In the genomic region with DNA sequence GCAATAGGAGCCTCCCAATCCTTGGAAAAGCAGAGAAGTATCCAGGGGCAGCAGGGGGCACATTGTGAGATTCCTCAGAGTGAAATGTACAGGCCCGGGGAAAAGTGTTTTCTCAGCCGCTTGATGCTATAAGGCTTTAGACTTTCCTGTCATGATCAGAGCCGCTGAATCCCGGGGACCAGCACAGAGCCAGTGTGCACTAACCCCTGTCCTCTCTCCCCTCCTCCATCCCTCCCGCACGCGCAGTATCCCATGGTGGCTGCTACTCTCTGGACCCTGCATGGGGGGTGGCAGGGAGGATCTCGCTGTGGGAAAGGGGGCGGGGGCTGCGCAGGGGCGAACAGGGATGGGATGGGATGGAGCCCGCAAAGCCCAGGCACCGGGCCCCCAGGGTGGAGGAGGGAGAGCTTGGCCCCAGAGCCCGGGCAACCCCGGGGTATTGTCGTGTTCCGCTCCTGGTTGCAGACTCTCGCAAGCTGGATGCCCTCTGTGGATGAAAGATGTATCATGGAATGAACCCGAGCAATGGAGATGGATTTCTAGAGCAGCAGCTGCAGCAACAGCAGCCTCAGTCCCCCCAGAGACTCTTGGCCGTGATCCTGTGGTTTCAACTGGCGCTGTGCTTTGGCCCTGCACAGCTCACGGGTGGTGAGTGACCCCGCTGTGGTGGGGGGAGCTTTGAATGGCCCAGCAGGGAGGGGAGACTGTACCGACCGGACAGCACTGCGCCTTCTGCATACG, we compare ENCODE assay signal across 9 mouse cellular contexts. TPM values are rescaled to one million over a fixed set of nuclear protein-coding genes. Genes with fewer than 3 reads are reported as not detected.
A peak's percentile ranks its signal among the peaks of the same experiment; 100 is the strongest.
DNase-seq lines count a peak whose midpoint lies in the region; ATAC-seq and TF ChIP-seq lines count a peak whose summit lies in the region.
"Had no signal": no experiment of that assay in that cellular context is flagged by ENCODE, and none has a peak within 500 bp of the region (broad histone marks: within the 10 kb centered on the region; RNA-seq: fewer than 3 reads in every experiment).

No protein-coding gene starts in this region.

- TF ChIP-seq CTCF in olfactory bulb, adult 2 months (IDR thresholded peaks at IDR 0.05; ENCODE audit: insufficient read depth, low read depth, low read length): no peak

- H3K9ac ChIP-seq in limb, embryonic 11.5 days (ENCODE audit: low read length): peak overlapping the region; percentile 47

- TF ChIP-seq POLR2A in olfactory bulb, adult 2 months (IDR thresholded peaks at IDR 0.05; ENCODE audit: insufficient read depth, low read depth, low read length): no peak

- DNase-seq in embryo, embryonic 10.5 days (ENCODE audit: low spot score): peak; percentile 56
- DNase-seq in heart, postnatal 4 days: peak; percentile 13
- peak; percentile 53 for DNase-seq in limb, embryonic 11.5 days (ENCODE audit: low spot score)
- DNase-seq in testis, postnatal 10 days (ENCODE audit: low spot score): no peak
- DNase-seq in MN1 (ENCODE audit: low spot score): no peak

- H3K27ac ChIP-seq in limb, embryonic 11.5 days (replicated peaks; ENCODE audit: low read depth, low read length): no peak overlapping the region
- H3K27ac ChIP-seq in olfactory bulb, adult 2 months (ENCODE audit: insufficient read depth, low read depth, low read length): peak overlapping the region; percentile 77

- H3K36me3 ChIP-seq in megakaryocyte, embryonic 14.5 days (replicated peaks; ENCODE audit: low read length): no peaks in the 10 kb centered on the region
- H3K36me3 ChIP-seq in limb, embryonic 11.5 days (ENCODE audit: control insufficient read depth, insufficient read depth, low read length): no peaks in the 10 kb centered on the region

- peak overlapping the region; percentile 90 for H3K4me3 ChIP-seq in megakaryocyte, embryonic 14.5 days (replicated peaks)
- peak overlapping the region; percentile 56 for H3K4me3 ChIP-seq in limb, embryonic 11.5 days (ENCODE audit: low read depth, low read length)
- peak overlapping the region; percentile 93 for H3K4me3 ChIP-seq in olfactory bulb, adult 2 months (ENCODE audit: insufficient read depth, low read depth, low read length)

- no peak for ATAC-seq in megakaryocyte, adult 5-6 weeks (ENCODE audit: poor library complexity, severe bottlenecking)
- ATAC-seq in limb, embryonic 11.5 days (ENCODE audit: insufficient number of reproducible peaks, low FRiP score, low TSS enrichment, low read depth): peak; percentile 49; the same call in 1 of the 2 replicates

- peaks cover 25% of the 10 kb centered on the region for H3K9me3 ChIP-seq in megakaryocyte, embryonic 14.5 days
- H3K9me3 ChIP-seq in limb, embryonic 11.5 days (ENCODE audit: control insufficient read depth, low read length): no peaks in the 10 kb centered on the region

- 2% methylated on average over 27 of the region's 27 CpGs for WGBS in limb, embryonic 11.5 days
- 2% methylated on average over 27 of the region's 27 CpGs for WGBS in olfactory bulb, adult 2 months

- peaks cover 61% of the 10 kb centered on the region for H3K27me3 ChIP-seq in megakaryocyte, embryonic 14.5 days (replicated peaks)
- H3K27me3 ChIP-seq in limb, embryonic 11.5 days (ENCODE audit: control insufficient read depth, insufficient read depth, low read length): peaks cover 8% of the 10 kb centered on the region

- H3K4me2 ChIP-seq in limb, embryonic 11.5 days (ENCODE audit: low read depth, severe bottlenecking): peak overlapping the region; percentile 94

- peaks cover 13% of the 10 kb centered on the region for H3K4me1 ChIP-seq in megakaryocyte, embryonic 14.5 days
- H3K4me1 ChIP-seq in limb, embryonic 11.5 days (ENCODE audit: control insufficient read depth, insufficient read depth, low read length): peaks cover 8% of the 10 kb centered on the region; the same call in 1 of the 2 replicates
- peaks cover 11% of the 10 kb centered on the region for H3K4me1 ChIP-seq in olfactory bulb, adult 2 months (ENCODE audit: control insufficient read depth, insufficient read depth, low read length)

RNA-seq across cellular contexts. Expression of gene Susd4, which starts 1.1 kb away (rescaled TPM):
- 1.00 TPM in 1 of 2 replicates, not detected in the other for polyA plus RNA-seq in megakaryocyte, embryonic 14.5 days (2012; ENCODE audit: insufficient read depth, low replicate concordance)
- total RNA-seq in megakaryocyte, adult 5-6 weeks (2015): not detected in 2 replicates
- total RNA-seq in megakaryocyte, adult 5-6 weeks (2017): not detected in 2 replicates
- 1 to 10 TPM; 1.2 to 1.8 TPM for total RNA-seq in heart, postnatal 4 days (2021)
- 10.0 and 11.7 TPM in 2 replicates for polyA plus RNA-seq in limb, embryonic 11.5 days (2014; fragmentation: Nextera tagmentation; extraction: Ambion mirVana)
- polyA plus RNA-seq in olfactory bulb, adult 2 months (2012; ENCODE audit: insufficient read depth, insufficient read length, low replicate concordance, missing spikeins): not detected in 2 replicates
- polyA plus RNA-seq: erythroblast, embryonic 14.5 days had no signal

RNA-seq across cellular contexts. Expression of gene Ccdc185, which starts 15.7 kb away (rescaled TPM):
- polyA plus RNA-seq in megakaryocyte, embryonic 14.5 days (2012; ENCODE audit: insufficient read depth, low replicate concordance): not detected in 2 replicates
- not detected in 2 replicates for total RNA-seq in megakaryocyte, adult 5-6 weeks (2015)
- not detected in 2 replicates for total RNA-seq in megakaryocyte, adult 5-6 weeks (2017)
- total RNA-seq in heart, postnatal 4 days (2021): not detected
- polyA plus RNA-seq in limb, embryonic 11.5 days (2014; fragmentation: Nextera tagmentation; extraction: Ambion mirVana): not detected in 2 replicates
- not detected in 2 replicates for polyA plus RNA-seq in olfactory bulb, adult 2 months (2012; ENCODE audit: insufficient read depth, insufficient read length, low replicate concordance, missing spikeins)
- polyA plus RNA-seq: erythroblast, embryonic 14.5 days had no signal

Comparison
In these comparisons a context has a peak if more than half of its experiments do, and no peak if none do; other contexts are left out.
1. DNase-seq: peak in embryo, embryonic 10.5 days (single experiment), heart, postnatal 4 days (single experiment) and limb, embryonic 11.5 days (single experiment); none in testis, postnatal 10 days (single experiment) and MN1 (single experiment).
2. Peak in every context shown above with its lines, with median percentiles within 50 percentile points of each other: H3K4me3 ChIP-seq.